ENCODE assay signal across 15 mouse cellular contexts in genomic region chr3:29135176-29136064, GRCm38 (mm10). TPM values are rescaled to one million over a fixed set of nuclear protein-coding genes. Genes with fewer than 3 reads are reported as not detected.
A peak's percentile ranks its signal among the peaks of the same experiment; 100 is the strongest.
DNase-seq lines count a peak whose midpoint lies in the region; ATAC-seq and TF ChIP-seq lines count a peak whose summit lies in the region.
"Had no signal": no experiment of that assay in that cellular context is flagged by ENCODE, and none has a peak within 500 bp of the region (broad histone marks: within the 10 kb centered on the region; RNA-seq: fewer than 3 reads in every experiment).

No protein-coding gene starts in this region.

- H3K36me3 ChIP-seq in midbrain, embryonic 10.5 days = no peaks in the 10 kb centered on the region
- no peaks in the 10 kb centered on the region for H3K36me3 ChIP-seq in midbrain, postnatal 0 days (ENCODE audit: insufficient read depth, low read length)
- H3K36me3 ChIP-seq in embryonic facial prominence, embryonic 13.5 days = no peaks in the 10 kb centered on the region
- H3K36me3 ChIP-seq in hindbrain, embryonic 15.5 days = no peaks in the 10 kb centered on the region

- H3K9me3 ChIP-seq in midbrain, embryonic 10.5 days (replicated peaks) = no peaks in the 10 kb centered on the region
- H3K9me3 ChIP-seq in midbrain, postnatal 0 days (ENCODE audit: low read length) = no peaks in the 10 kb centered on the region
- H3K9me3 ChIP-seq in embryonic facial prominence, embryonic 13.5 days = no peaks in the 10 kb centered on the region
- H3K9me3 ChIP-seq in hindbrain, embryonic 15.5 days = no peaks in the 10 kb centered on the region

- WGBS in midbrain, embryonic 10.5 days = 15% methylated on average over 9 of the region's 9 CpGs
- WGBS in midbrain, postnatal 0 days = 26% methylated on average over 9 of the region's 9 CpGs
- 27% methylated on average over 9 of the region's 9 CpGs for WGBS in embryonic facial prominence, embryonic 13.5 days
- WGBS in hindbrain, embryonic 15.5 days = 16% methylated on average over 9 of the region's 9 CpGs

- peak overlapping the region; percentile 32 for H3K4me3 ChIP-seq in midbrain, embryonic 10.5 days
- H3K4me3 ChIP-seq in midbrain, postnatal 0 days (ENCODE audit: low read depth, low read length) = no peak overlapping the region
- H3K4me3 ChIP-seq in embryonic facial prominence, embryonic 13.5 days = no peak overlapping the region
- no peak overlapping the region for H3K4me3 ChIP-seq in hindbrain, embryonic 15.5 days

- no peak overlapping the region for H3K9ac ChIP-seq in midbrain, postnatal 0 days (replicated peaks; ENCODE audit: low read length, poor library complexity, severe bottlenecking)
- no peak overlapping the region for H3K9ac ChIP-seq in embryonic facial prominence, embryonic 13.5 days
- no peak overlapping the region for H3K9ac ChIP-seq in hindbrain, embryonic 15.5 days

- ATAC-seq in midbrain, postnatal 0 days (ENCODE audit: low FRiP score) = no peak
- no peak for ATAC-seq in embryonic facial prominence, embryonic 13.5 days (ENCODE audit: insufficient number of reproducible peaks, insufficient read depth, low FRiP score, low TSS enrichment, low read depth)
- peak; percentile 43; the same call in 1 of the 2 replicates for ATAC-seq in hindbrain, embryonic 15.5 days (ENCODE audit: low FRiP score, low read depth)

- H3K4me2 ChIP-seq in midbrain, postnatal 0 days (ENCODE audit: low read depth, low read length, poor library complexity, severe bottlenecking) = no peak overlapping the region
- H3K4me2 ChIP-seq in embryonic facial prominence, embryonic 13.5 days = peak overlapping the region; percentile 38
- H3K4me2 ChIP-seq in hindbrain, embryonic 15.5 days = peak overlapping the region; percentile 36

- no peak for TF ChIP-seq CTCF in midbrain, postnatal 0 days (IDR thresholded peaks at IDR 0.05)

- H3K27ac ChIP-seq in midbrain, embryonic 10.5 days (replicated peaks) = peak overlapping the region; percentile 69
- H3K27ac ChIP-seq in midbrain, postnatal 0 days (ENCODE audit: low read depth, low read length) = no peak overlapping the region
- no peak overlapping the region for H3K27ac ChIP-seq in embryonic facial prominence, embryonic 13.5 days
- no peak overlapping the region for H3K27ac ChIP-seq in hindbrain, embryonic 15.5 days (replicated peaks)

- peak; percentile 36 for DNase-seq in midbrain, embryonic 10.5 days (ENCODE audit: low spot score)
- no peak for DNase-seq in midbrain, postnatal 0 days (ENCODE audit: low spot score)
- DNase-seq in retina, embryonic 14.5 days (ENCODE audit: low spot score) = peak; percentile 51
- no peak for DNase-seq in adrenal gland, postnatal 36 days
- DNase-seq in cerebellum, adult 11 months = no peak
- DNase-seq in lung, postnatal 25 days (ENCODE audit: low spot score) = no peak
- DNase-seq: cerebellum, adult 11-12 months; left cerebral cortex, postnatal 4 days; lung, adult 2 months; spleen, adult 18-20 months; thymus, adult 18-20 months had no signal

- peaks cover 53% of the 10 kb centered on the region for H3K4me1 ChIP-seq in midbrain, embryonic 10.5 days
- H3K4me1 ChIP-seq in midbrain, postnatal 0 days (ENCODE audit: insufficient read depth, low read length) = peaks cover 7% of the 10 kb centered on the region; the same call in 1 of the 2 replicates
- peaks cover 10% of the 10 kb centered on the region for H3K4me1 ChIP-seq in embryonic facial prominence, embryonic 13.5 days
- peaks cover 29% of the 10 kb centered on the region for H3K4me1 ChIP-seq in hindbrain, embryonic 15.5 days (replicated peaks)

- H3K27me3 ChIP-seq in midbrain, embryonic 10.5 days (ENCODE audit: low read depth, poor library complexity, severe bottlenecking) = peaks cover 14% of the 10 kb centered on the region
- H3K27me3 ChIP-seq in midbrain, postnatal 0 days (ENCODE audit: insufficient read depth, low read length) = no peaks in the 10 kb centered on the region
- peaks cover 16% of the 10 kb centered on the region for H3K27me3 ChIP-seq in embryonic facial prominence, embryonic 13.5 days
- H3K27me3 ChIP-seq in hindbrain, embryonic 15.5 days = no peaks in the 10 kb centered on the region; the same call in 1 of the 2 replicates

RNA-seq across cellular contexts. Expression of gene Egfem1, which starts 53.6 kb away (rescaled TPM):
- polyA plus RNA-seq in midbrain, embryonic 10.5 days (2016; fragmentation: Nextera tagmentation; extraction: Ambion mirVana) = 10.7 and 13.7 TPM in 2 replicates
- 12.5 and 28.6 TPM in 2 replicates for total RNA-seq in midbrain, postnatal 0 days (2014; rRNA removed)
- polyA plus RNA-seq in midbrain, postnatal 0 days (2015; fragmentation: Nextera tagmentation; extraction: Ambion mirVana) = 5.2 TPM in 2 replicates
- 1.4 and 3.7 TPM in 2 replicates for polyA plus RNA-seq in embryonic facial prominence, embryonic 13.5 days (2015; fragmentation: Nextera tagmentation; extraction: Ambion mirVana)
- 4.6 and 4.7 TPM in 2 replicates for polyA plus RNA-seq in hindbrain, embryonic 15.5 days (2015; fragmentation: Nextera tagmentation; extraction: Ambion mirVana)
- total RNA-seq in adrenal gland, postnatal 36 days (2021) = under 1 TPM in 1 of 2 experiments, not detected in 1; 0.36 TPM
- total RNA-seq: heart, postnatal 25 days; neutrophil, adult 5-6 weeks had no signal

Comparison
In these comparisons a context has a peak if more than half of its experiments do, and no peak if none do; other contexts are left out.
1. DNase-seq: peak in midbrain, embryonic 10.5 days (single experiment) and retina, embryonic 14.5 days (single experiment); none in midbrain, postnatal 0 days (single experiment), adrenal gland, postnatal 36 days (0 of 2), cerebellum, adult 11 months (single experiment) and lung, postnatal 25 days (single experiment).